Mouse (Mus musculus) lung, adult 18-20 months (tissue): Measurements from ENCODE around the gene Zscan25.
"Not testable (repeated sequence)": the region's sequence is repeated elsewhere in the genome, so short reads cannot be mapped to it uniquely, and the experiment has no call there.

Experiments
- DNase-seq, 2 experiments: peaks; one replicate each; pipeline ENCODE4 v3.0.0; 2022; ENCODE audit warnings: mixed read lengths in 2 of 2

Zscan25 gene

GRCm38 (mm10) chr5:145280371-145281143, at the start of gene Zscan25:
TSS of gene Zscan25 (plus strand) at chr5:145280500.
- DNase-seq, result peak; percentile 92 to 95

GRCm38 (mm10) chr5:145230641-145231040, 49.7 kb upstream of the Zscan25 start:
- DNase-seq, result no peak

DNA sequence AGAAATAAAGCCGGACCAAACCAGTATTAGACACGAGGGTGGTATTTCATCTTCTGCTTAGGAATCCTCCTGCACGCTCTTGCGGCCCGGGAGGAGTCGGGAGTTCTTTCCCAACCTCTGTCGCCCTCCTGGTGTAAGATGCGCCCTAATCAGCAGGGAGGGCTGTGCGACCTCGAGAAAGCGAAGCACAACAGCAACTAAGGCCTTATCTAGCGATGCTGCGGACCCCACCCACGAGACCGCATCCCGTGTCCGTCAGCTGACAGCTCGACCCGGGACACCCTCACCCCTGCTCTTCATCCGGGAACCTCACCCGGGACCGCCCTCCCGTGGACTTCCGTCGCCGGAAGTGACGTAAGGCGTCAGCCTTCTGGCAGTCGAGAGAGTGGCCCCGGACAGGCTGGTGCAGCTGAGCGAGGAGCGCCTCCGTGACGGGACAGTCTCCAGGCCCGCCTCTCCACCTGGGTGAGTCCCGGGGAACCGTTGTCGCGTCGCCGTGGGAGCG, 48.9 kb upstream of the Zscan25 start, which contains the start of gene Zfp655:
Gene Zfp655 (plus strand): TSS at position 349 of the 505 bp plus-strand sequence.
- DNase-seq, result peak; percentile 98

GRCm38 (mm10) chr5:145231893-145232411, 48.3 kb upstream of the Zscan25 start:
- DNase-seq, result no peak

- DNase-seq, result peak; percentile 18 to 19
Observed at GRCm38 (mm10) chr5:145234636-145235035, 45.7 kb upstream of the Zscan25 start.

DNA sequence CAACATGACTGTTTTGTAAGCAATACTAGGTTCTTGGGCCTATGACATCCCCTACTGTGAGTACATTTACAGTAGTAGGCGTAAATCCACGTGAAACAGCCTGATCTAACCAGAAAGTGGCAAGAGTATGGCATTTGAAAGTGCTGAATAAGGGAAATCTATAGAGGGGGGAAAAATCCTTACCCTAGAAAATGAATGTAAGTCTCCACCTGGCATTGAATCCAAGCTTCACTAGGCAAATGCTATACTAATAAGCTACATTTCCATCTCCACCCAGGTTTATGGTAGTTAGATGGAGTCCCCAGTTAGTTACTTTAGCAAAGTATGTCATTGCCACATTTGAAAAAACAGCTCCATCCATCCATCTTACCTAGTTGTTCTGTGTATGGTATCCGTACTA, 30.8 kb upstream of the Zscan25 start:
- DNase-seq, result no peak

GRCm38 (mm10) chr5:145273568-145273967, 6.7 kb upstream of the Zscan25 start:
- DNase-seq, result not testable (repeated sequence)

DNA sequence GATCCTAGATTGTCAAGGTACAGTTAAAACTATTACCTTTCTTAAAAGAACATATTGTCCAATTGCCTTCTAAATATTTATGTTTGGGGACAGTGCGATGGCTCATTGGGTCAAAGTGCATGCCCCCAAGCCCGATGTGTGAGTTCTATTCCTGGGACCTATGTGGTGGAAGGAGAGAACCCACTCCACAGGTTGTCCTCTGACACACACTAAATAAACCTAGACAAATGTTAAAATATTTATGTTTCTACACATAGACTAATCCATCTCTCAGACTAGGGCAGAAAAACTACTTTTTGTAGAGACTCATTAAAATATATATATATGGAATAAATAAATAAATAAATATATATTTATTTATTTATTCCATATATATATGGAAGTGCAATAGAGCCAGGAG, 352 bp upstream of the Zscan25 start:
- no peak for DNase-seq

- DNase-seq, result no peak
Observed at GRCm38 (mm10) chr5:145288382-145288781, 8.1 kb downstream of the Zscan25 start.

DNA sequence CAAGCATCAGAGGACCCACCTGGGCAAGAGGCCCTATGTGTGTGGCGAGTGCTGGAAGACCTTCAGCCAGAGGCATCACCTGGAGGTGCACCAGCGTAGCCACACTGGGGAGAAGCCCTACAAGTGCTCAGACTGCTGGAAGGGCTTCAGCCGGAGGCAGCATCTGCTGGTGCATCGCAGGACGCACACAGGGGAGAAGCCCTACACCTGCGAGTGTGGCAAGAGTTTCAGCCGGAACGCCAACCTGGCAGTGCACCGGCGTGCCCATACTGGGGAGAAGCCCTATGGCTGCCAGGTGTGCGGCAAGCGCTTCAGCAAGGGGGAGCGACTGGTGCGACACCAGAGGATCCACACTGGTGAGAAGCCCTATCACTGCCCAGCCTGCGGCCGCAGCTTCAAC, 10.4 kb downstream of the Zscan25 start:
- DNase-seq, result no peak

GRCm38 (mm10) chr5:145292398-145292797, 12.1 kb downstream of the Zscan25 start:
- no peak for DNase-seq

GRCm38 (mm10) chr5:145300469-145300868, 20.2 kb downstream of the Zscan25 start:
- DNase-seq, result no peak

GRCm38 (mm10) chr5:145301796-145302195, 21.5 kb downstream of the Zscan25 start:
- not testable (repeated sequence) for DNase-seq

- no peak for DNase-seq
Observed at GRCm38 (mm10) chr5:145302424-145302823, 22.1 kb downstream of the Zscan25 start.

DNA sequence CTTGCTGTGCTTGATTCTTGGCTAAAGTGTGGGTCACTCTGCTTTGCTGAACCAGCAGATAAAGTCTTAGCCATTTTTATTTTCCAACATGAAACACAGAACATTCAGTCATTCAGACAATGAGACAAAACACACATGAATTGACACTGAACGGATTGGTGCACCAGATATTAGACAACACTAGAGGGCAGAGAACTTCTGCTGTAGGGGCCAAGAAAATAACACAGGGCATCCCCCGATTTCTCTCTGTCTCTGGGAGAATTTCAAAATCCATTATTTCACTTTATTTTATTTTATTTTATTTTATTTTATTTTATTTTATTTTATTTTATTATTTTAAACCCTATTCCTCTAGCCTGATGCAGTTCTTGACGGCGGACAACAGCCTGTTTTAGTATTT, 26.7 kb downstream of the Zscan25 start:
- not testable (repeated sequence) for DNase-seq

DNA sequence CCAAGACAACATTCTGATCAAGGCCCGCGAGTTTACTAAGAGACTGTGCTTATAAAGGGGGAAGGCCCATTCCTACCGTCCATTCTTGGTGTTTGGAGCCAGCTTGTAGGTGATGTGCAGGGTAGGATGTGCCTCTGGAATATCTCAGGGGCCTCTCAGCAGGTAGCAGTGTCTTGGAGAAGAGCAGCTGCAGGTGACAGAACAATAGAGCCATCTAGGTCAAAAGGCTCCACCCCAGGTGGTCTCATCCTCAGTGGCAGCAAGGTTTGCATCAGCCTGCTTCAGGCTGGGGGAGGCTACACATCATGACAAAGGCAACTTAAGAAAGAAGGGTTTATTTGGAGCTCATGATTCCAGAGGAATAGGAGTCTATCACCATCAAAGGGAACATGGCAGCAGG, 27.5 kb downstream of the Zscan25 start:
- DNase-seq, result not testable (repeated sequence)

DNA sequence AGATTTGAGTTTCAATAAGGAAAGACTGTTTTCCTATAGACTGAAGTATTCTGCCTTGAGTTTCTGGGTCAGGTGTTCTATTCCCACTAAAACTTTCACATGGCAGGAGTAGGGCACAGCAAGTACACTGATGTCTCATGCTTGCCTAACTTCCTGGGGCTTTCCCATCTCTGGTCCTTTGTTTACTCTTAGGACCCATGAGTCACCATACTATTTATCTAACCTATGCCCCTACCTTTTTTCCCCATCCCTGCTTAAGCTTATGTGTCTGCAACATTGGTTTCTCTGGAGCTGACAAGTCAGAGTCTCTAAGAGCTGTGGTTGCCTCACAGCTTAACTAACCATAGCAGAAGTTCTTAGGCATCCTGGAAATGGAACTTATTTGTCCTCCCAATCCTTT, 33.5 kb downstream of the Zscan25 start:
- no peak for DNase-seq

- no peak for DNase-seq
Observed at GRCm38 (mm10) chr5:145317141-145317540, 36.8 kb downstream of the Zscan25 start.

- DNase-seq, result not testable (repeated sequence)
Observed at GRCm38 (mm10) chr5:145338756-145339155, 58.5 kb downstream of the Zscan25 start.
